ENCODE assay signal across 24 mouse cellular contexts in genomic region chr6:100606805-100607204, GRCm38 (mm10).
"Had no signal": no experiment of that assay in that cellular context is flagged by ENCODE, and none has a peak within 500 bp of the region (broad histone marks: within the 10 kb centered on the region; RNA-seq: fewer than 3 reads in every experiment).

No protein-coding gene starts in this region.

- H3K4me2 ChIP-seq: heart, embryonic 11.5 days; hindbrain, embryonic 13.5 days; hindbrain, embryonic 15.5 days; kidney, embryonic 15.5 days; limb, embryonic 13.5 days; limb, embryonic 15.5 days; liver, embryonic 12.5 days had no signal

- H3K36me3 ChIP-seq: hindbrain, embryonic 13.5 days; hindbrain, embryonic 15.5 days; limb, embryonic 15.5 days had no signal

- H3K9me3 ChIP-seq: hindbrain, embryonic 13.5 days; hindbrain, embryonic 15.5 days; kidney, embryonic 15.5 days; limb, embryonic 13.5 days; limb, embryonic 15.5 days; liver, embryonic 12.5 days had no signal

- H3K4me1 ChIP-seq: kidney, embryonic 15.5 days had no signal

- H3K27me3 ChIP-seq: hindbrain, embryonic 13.5 days; hindbrain, embryonic 15.5 days; kidney, embryonic 15.5 days; limb, embryonic 13.5 days; limb, embryonic 15.5 days; liver, embryonic 12.5 days had no signal

- DNase-seq: gastrocnemius, postnatal 14 days; gastrocnemius, postnatal 36 days; heart, adult 18-20 months; heart, postnatal 10 days; heart, postnatal 36 days; kidney, adult 11 months; kidney, adult 2 months; kidney, adult 9 months; kidney, postnatal 14 days; kidney, postnatal 36 days; layer of hippocampus, adult 9-11 months; layer of hippocampus, postnatal 36 days; left cerebral cortex, postnatal 4 days had no signal

- H3K4me3 ChIP-seq: hindbrain, embryonic 13.5 days; hindbrain, embryonic 15.5 days; kidney, embryonic 15.5 days; limb, embryonic 13.5 days; limb, embryonic 15.5 days; liver, embryonic 12.5 days had no signal

- H3K27ac ChIP-seq: hindbrain, embryonic 13.5 days; hindbrain, embryonic 15.5 days; hindbrain, postnatal 0 days; kidney, embryonic 15.5 days; kidney, postnatal 0 days; limb, embryonic 13.5 days; limb, embryonic 15.5 days; liver, embryonic 12.5 days; liver, embryonic 14.5 days had no signal

- H3K9ac ChIP-seq: hindbrain, embryonic 13.5 days; hindbrain, embryonic 15.5 days; kidney, embryonic 15.5 days; limb, embryonic 13.5 days; limb, embryonic 15.5 days; liver, embryonic 12.5 days; liver, embryonic 14.5 days had no signal

- ATAC-seq: hindbrain, postnatal 0 days; intestine, embryonic 16.5 days; liver, embryonic 12.5 days had no signal
